Mouse (Mus musculus) intestine, postnatal 0 days (tissue): ENCODE results near the gene Ugt1a8. TPM values are rescaled to one million over a fixed set of nuclear protein-coding genes. Genes with fewer than 3 reads are reported as not detected.
A peak's percentile ranks its signal among the peaks of the same experiment; 100 is the strongest.

Experiments
- ATAC-seq: fragments of 200-750 bp; cut with Nextera tagmentation; 2 replicates; pipeline ENCODE4 v1.8.0; 2017; ENCODE audit warnings: mild to moderate bottlenecking, moderate TSS enrichment, moderate library complexity
- H3K27ac ChIP-seq: fragments of 300-500 bp; sonication (generic); 2 replicates; pipeline ENCODE4 v1.5.1; 2014; ENCODE audit warnings: mild to moderate bottlenecking, low read depth, low read length, moderate library complexity
- H3K27me3 ChIP-seq: fragments of 300-500 bp; sonication (generic); replicated peaks from 2 replicates; pipeline ENCODE4 v1.6.1; 2014; ENCODE audit warnings: low read length, mixed read lengths; ENCODE audit not compliant: control insufficient read depth, insufficient read depth
- H3K36me3 ChIP-seq: fragments of 300-500 bp; sonication (generic); 2 replicates; pipeline ENCODE4 v1.6.1; 2014; ENCODE audit warnings: mild to moderate bottlenecking, moderate library complexity; ENCODE audit not compliant: control insufficient read depth, insufficient read depth
- H3K4me1 ChIP-seq: fragments of 300-500 bp; sonication (generic); replicated peaks from 2 replicates; pipeline ENCODE4 v1.6.1; 2014; ENCODE audit warnings: antibody characterized with exemption, low read length, mixed read lengths; ENCODE audit not compliant: control insufficient read depth, insufficient read depth
- H3K4me2 ChIP-seq: fragments of 300-500 bp; sonication (generic); replicated peaks from 2 replicates; pipeline ENCODE4 v1.6.1; 2014; ENCODE audit warnings: low read depth, mild to moderate bottlenecking, moderate library complexity
- H3K4me3 ChIP-seq: fragments of 300-500 bp; sonication (generic); 2 replicates; pipeline ENCODE4 v1.5.1; 2014; ENCODE audit warnings: low read depth, low read length
- H3K9ac ChIP-seq: fragments of 300-500 bp; sonication (generic); 2 replicates; pipeline ENCODE4 v1.6.1; 2014; ENCODE audit warnings: mild to moderate bottlenecking, low read depth, low read length
- H3K9me3 ChIP-seq: fragments of 300-500 bp; sonication (generic); 2 replicates; pipeline ENCODE4 v1.6.1; 2016; ENCODE audit warnings: mixed run types; ENCODE audit not compliant: control insufficient read depth
- CTCF ChIP-seq: sonication (generic); IDR thresholded peaks from 2 replicates; pipeline ENCODE4 v1.5.1; 2016; ENCODE audit warnings: low read depth, mild to moderate bottlenecking, control low read depth, antibody characterized with exemption, moderate library complexity
- WGBS: fragments of 180-500 bp; shearing (Covaris S2); extraction: QIAGEN DNeasy Blood & Tissue Kit; methylation state at CpG from one replicate; pipeline ENCODE4 v1.1.7; 2014; 5-methylcytosine and 5-hydroxymethylcytosine counted together
- polyA plus RNA-seq: library from polyadenylated mRNA; unstranded; fragments of >200 nt; fragmentation: Nextera tagmentation; extraction: Ambion mirVana; gene quantifications from 2 replicates; pipeline ENCODE4 v1.2.1, GENCODE M21; 2015

Gene Ugt1a8
- polyA plus RNA-seq, 1 experiment from 2014 or later = 0.05 TPM

- H3K36me3 ChIP-seq = no peaks in the 10 kb centered on the region
- H3K9me3 ChIP-seq = no peaks in the 10 kb centered on the region
- no peak for TF ChIP-seq CTCF
- no peak overlapping the region for H3K4me2 ChIP-seq
- H3K27me3 ChIP-seq = no peaks in the 10 kb centered on the region
- H3K9ac ChIP-seq = no peak overlapping the region
- WGBS = 72% methylated on average over 3 of the region's 3 CpGs
- H3K27ac ChIP-seq = no peak overlapping the region
- no peaks in the 10 kb centered on the region for H3K4me1 ChIP-seq
- ATAC-seq = no peak
- H3K4me3 ChIP-seq = no peak overlapping the region
These were observed 104.5 kb downstream of the Ugt1a8 start for GRCm38 (mm10) chr1:88192136-88192535.

DNA sequence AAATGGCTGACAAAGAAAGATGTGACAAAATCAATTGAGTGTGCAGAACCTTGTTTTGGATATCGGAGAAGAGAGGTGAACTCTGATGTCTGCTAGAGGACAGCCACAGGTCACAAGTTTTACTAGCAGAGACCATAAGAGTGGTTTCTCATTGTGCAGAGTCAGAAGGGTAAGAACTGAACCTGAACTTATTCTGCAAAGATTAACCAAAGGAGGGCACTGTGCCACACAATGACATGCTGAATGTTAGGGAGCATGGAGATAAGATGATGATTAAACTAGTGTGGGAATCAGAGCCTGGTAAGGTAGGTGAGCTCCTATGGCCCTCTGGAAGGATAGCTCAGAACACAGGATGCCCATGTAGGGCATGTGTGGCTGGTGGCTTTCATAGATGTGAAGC, 108.1 kb downstream of the Ugt1a8 start:
- no peaks in the 10 kb centered on the region for H3K4me1 ChIP-seq
- 86% methylated on average over 1 of the region's 1 CpGs for WGBS
- H3K4me2 ChIP-seq = no peak overlapping the region
- no peaks in the 10 kb centered on the region for H3K36me3 ChIP-seq
- TF ChIP-seq CTCF = peak; percentile 40
- H3K9me3 ChIP-seq = no peaks in the 10 kb centered on the region
- no peak overlapping the region for H3K27ac ChIP-seq
- no peak for ATAC-seq
- no peak overlapping the region for H3K4me3 ChIP-seq
- no peak overlapping the region for H3K9ac ChIP-seq
- H3K27me3 ChIP-seq = no peaks in the 10 kb centered on the region

DNA sequence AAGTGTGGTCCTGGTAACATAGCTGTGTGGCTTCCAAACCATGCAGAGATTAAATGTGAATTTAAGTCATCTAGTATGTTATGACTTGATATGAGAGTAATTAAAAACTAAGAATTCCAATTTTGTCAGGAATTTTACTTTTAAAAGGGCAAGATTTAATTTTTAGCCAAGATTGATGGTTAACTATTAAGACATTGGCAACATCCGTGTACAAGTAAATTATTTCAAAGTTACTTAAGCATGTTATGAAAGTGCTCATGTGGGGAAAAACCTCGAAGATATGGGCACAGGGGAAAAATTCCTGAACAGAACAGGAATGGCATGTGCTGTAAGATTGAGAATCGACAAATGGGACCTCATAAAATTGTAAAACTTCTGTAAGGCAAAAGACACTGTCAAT, 109.8 kb downstream of the Ugt1a8 start:
- 82% methylated on average over 3 of the region's 3 CpGs for WGBS
- Histone ChIP-seq H3K9ac (no peak overlapping the region), H3K27ac (no peak overlapping the region), H3K9me3 (no peaks in the 10 kb centered on the region), H3K36me3 (no peaks in the 10 kb centered on the region), H3K4me1 (no peaks in the 10 kb centered on the region), H3K4me3 (no peak overlapping the region), H3K4me2 (no peak overlapping the region), H3K27me3 (no peaks in the 10 kb centered on the region)
- no peak for ATAC-seq
- no peak for TF ChIP-seq CTCF

DNA sequence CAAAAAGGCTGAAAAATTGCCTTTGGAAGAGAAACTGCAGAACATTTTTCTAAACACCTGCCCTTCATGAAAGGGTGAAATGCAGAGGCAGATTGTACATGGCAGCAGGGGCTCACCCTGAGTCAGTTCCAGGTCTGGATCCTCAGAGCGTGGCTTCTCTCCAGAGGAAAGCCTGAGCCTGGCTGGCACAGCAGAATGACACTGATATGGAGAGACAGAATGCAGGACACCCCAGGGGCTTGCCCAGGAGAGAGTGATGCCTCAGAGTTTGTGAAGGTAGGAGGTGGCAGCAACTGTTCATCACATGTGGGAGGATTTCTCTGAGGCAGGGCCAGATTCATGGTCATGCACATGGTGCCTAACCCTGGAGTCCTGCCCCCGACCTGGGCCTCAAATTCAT, 112.4 kb downstream of the Ugt1a8 start:
- no peaks in the 10 kb centered on the region for H3K9me3 ChIP-seq
- H3K9ac ChIP-seq = no peak overlapping the region
- H3K4me2 ChIP-seq = no peak overlapping the region
- H3K4me3 ChIP-seq = no peak overlapping the region
- TF ChIP-seq CTCF = no peak
- no peak overlapping the region for H3K27ac ChIP-seq
- H3K4me1 ChIP-seq = no peaks in the 10 kb centered on the region
- no peaks in the 10 kb centered on the region for H3K27me3 ChIP-seq
- 62% methylated on average over 2 of the region's 2 CpGs for WGBS
- no peak for ATAC-seq
- no peaks in the 10 kb centered on the region for H3K36me3 ChIP-seq

- Histone ChIP-seq H3K9ac (no peak within 1 kb of the TSS), H3K27ac (no peak within 1 kb of the TSS), H3K36me3 (no peaks in the 10 kb centered on the region), H3K4me1 (no peaks in the 10 kb centered on the region), H3K4me2 (no peak within 1 kb of the TSS), H3K9me3 (no peaks in the 10 kb centered on the region), H3K4me3 (no peak within 1 kb of the TSS), H3K27me3 (no peaks in the 10 kb centered on the region)
- ATAC-seq = no peak
- TF ChIP-seq CTCF = no peak
- WGBS = 53% methylated on average over 7 of the region's 7 CpGs
These were observed 112.8 kb downstream of the Ugt1a8 start, which contains the start of gene Ugt1a2 for GRCm38 (mm10) chr1:88200456-88200855. Ugt1a2 (plus strand) TSS chr1:88200601.

DNA sequence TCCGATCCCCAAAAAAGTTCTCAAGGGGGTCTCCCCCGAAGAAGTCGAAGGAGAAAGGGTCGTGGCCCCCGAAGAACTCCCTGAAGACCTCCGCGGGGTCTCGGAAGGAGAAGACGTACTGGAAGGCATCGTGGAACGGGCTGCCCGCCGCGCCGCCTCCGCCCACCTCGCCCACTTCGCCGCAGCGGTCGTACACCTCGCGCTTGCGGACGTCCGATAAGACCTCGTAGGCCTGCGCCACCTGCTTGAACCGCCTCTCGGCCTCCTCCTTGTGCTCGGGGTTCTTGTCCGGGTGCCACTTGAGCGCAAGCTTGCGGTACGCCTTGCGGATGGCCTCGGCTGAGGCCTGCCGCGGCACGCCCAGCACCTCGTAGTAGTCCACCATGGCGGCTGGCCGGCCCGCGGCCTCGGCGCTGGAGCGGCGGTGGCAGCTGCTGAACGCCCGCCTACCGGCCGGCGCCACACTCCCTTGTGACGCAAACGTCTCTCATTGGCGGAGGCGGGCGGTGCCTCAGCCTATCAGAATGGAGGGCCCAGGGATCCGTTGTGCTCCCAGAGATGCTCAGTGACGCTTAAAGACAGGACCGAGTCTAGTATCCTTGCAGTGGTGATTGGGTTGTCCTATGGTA, 117.8 kb downstream of the Ugt1a8 start, which contains the start of gene Dnajb3:
TSS of gene Dnajb3 (minus strand) at position 489 of the 629 bp plus-strand sequence.
- Histone ChIP-seq H3K4me2 (peak within 1 kb of the TSS; percentile 70), H3K9me3 (no peaks in the 10 kb centered on the region), H3K9ac (peak within 1 kb of the TSS; percentile 58), H3K27me3 (no peaks in the 10 kb centered on the region), H3K4me1 (peaks cover 4% of the 10 kb centered on the region; the same call in 1 of the 2 replicates), H3K4me3 (peak within 1 kb of the TSS; percentile 35), H3K36me3 (no peaks in the 10 kb centered on the region), H3K27ac (peak within 1 kb of the TSS; percentile 69)
- WGBS = 9% methylated on average over 62 of the region's 62 CpGs
- peak; percentile 29; the same call in 1 of the 2 replicates for TF ChIP-seq CTCF
- peak; percentile 71 for ATAC-seq
